Mouse (Mus musculus) cortical plate, adult 2 months (tissue): ENCODE results near the gene Thsd7b.
"Not testable (repeated sequence)": the region's sequence is repeated elsewhere in the genome, so short reads cannot be mapped to it uniquely, and the experiment has no call there.

Source experiments
- CTCF ChIP-seq: fragments of 200-500 bp; IDR thresholded peaks from 2 replicates; pipeline ENCODE4 v1.5.1; 2011; ENCODE audit warnings: mild to moderate bottlenecking, control low read depth, low read length; ENCODE audit not compliant: insufficient read depth; ENCODE audit errors: extremely low read depth
- POLR2A ChIP-seq: fragments of 200-500 bp; IDR thresholded peaks from 2 replicates; pipeline ENCODE4 v1.6.1; 2011; ENCODE audit warnings: mild to moderate bottlenecking, low read length, control low read depth; ENCODE audit not compliant: insufficient read depth; ENCODE audit errors: extremely low read depth

GRCm38 (mm10) chr1:130186836-130187235, 913.7 kb downstream of the Thsd7b start:
- TF ChIP-seq CTCF, POLR2A: not testable (repeated sequence)
